Mouse (Mus musculus) layer of hippocampus, postnatal 10 days (tissue): Measurements from ENCODE around the gene Pigt. TPM values are rescaled to one million over a fixed set of nuclear protein-coding genes. Genes with fewer than 3 reads are reported as not detected.

ENCODE experiments used
- DNase-seq, 2 experiments: peaks; one replicate each; pipeline ENCODE4 v3.0.0; 2021; ENCODE audit warnings: low spot score in 2 of 2
- total RNA-seq, 2 experiments: library from RNA; stranded (reverse); gene quantifications; 2 replicates each; pipeline ENCODE4 v1.2.3; 2021

Gene Pigt
- total RNA-seq, 2 experiments from 2014 or later, result 106 to 109 TPM

GRCm38 (mm10) chr2:164518266-164519170 is 21.2 kb downstream of the Pigt start:
- peak; percentile 28 to 43 for DNase-seq

GRCm38 (mm10) chr2:164519171-164519526 is 21.8 kb downstream of the Pigt start:
- DNase-seq, result no peak

- DNase-seq, result peak; percentile 18 to 35
These were observed 23.5 kb downstream of the Pigt start for GRCm38 (mm10) chr2:164520782-164521181.

GRCm38 (mm10) chr2:164521841-164522240 is 24.5 kb downstream of the Pigt start:
- no peak for DNase-seq

GRCm38 (mm10) chr2:164522280-164522679 is 25.0 kb downstream of the Pigt start:
- DNase-seq, result no peak

- no peak for DNase-seq
These were observed 26.0 kb downstream of the Pigt start for GRCm38 (mm10) chr2:164523301-164523773.

- DNase-seq, result no peak
These were observed 31.2 kb downstream of the Pigt start for GRCm38 (mm10) chr2:164528557-164528956.

GRCm38 (mm10) chr2:164531169-164531568 is 33.8 kb downstream of the Pigt start:
- peak; percentile 80 to 86 for DNase-seq

GRCm38 (mm10) chr2:164534315-164534714 is 37.0 kb downstream of the Pigt start:
- DNase-seq, result no peak

- DNase-seq, result no peak
These were observed 39.7 kb downstream of the Pigt start for GRCm38 (mm10) chr2:164537003-164537402.

- no peak for DNase-seq
These were observed 43.5 kb downstream of the Pigt start for GRCm38 (mm10) chr2:164540652-164541427.

GRCm38 (mm10) chr2:164542132-164542531 is 44.8 kb downstream of the Pigt start:
- DNase-seq, result no peak

- no peak for DNase-seq
These were observed 45.3 kb downstream of the Pigt start for GRCm38 (mm10) chr2:164542598-164542997.

- DNase-seq, result no peak
These were observed 46.4 kb downstream of the Pigt start for GRCm38 (mm10) chr2:164543745-164544144.

- DNase-seq, result no peak
These were observed 47.3 kb downstream of the Pigt start for GRCm38 (mm10) chr2:164544454-164545097.

- no peak for DNase-seq
These were observed 52.0 kb downstream of the Pigt start for GRCm38 (mm10) chr2:164549338-164549737.

- peak in 1 of 2 experiments; percentile 14 for DNase-seq
These were observed 52.9 kb downstream of the Pigt start for GRCm38 (mm10) chr2:164549963-164550894.

- no peak for DNase-seq
These were observed 53.6 kb downstream of the Pigt start for GRCm38 (mm10) chr2:164550895-164551269.

GRCm38 (mm10) chr2:164551502-164551901 is 54.2 kb downstream of the Pigt start:
- no peak for DNase-seq
